Mouse (Mus musculus): Measurements from ENCODE around the gene Sox12. TPM values are rescaled to one million over a fixed set of nuclear protein-coding genes. Genes with fewer than 3 reads are reported as not detected.
"Not testable (repeated sequence)": the region's sequence is repeated elsewhere in the genome, so short reads cannot be mapped to it uniquely, and the experiment has no call there.

Sox12 gene
- 1.2 and 1.5 TPM in 2 replicates for polyA plus RNA-seq (2015; fragmentation: Nextera tagmentation; extraction: Ambion mirVana)

DNA sequence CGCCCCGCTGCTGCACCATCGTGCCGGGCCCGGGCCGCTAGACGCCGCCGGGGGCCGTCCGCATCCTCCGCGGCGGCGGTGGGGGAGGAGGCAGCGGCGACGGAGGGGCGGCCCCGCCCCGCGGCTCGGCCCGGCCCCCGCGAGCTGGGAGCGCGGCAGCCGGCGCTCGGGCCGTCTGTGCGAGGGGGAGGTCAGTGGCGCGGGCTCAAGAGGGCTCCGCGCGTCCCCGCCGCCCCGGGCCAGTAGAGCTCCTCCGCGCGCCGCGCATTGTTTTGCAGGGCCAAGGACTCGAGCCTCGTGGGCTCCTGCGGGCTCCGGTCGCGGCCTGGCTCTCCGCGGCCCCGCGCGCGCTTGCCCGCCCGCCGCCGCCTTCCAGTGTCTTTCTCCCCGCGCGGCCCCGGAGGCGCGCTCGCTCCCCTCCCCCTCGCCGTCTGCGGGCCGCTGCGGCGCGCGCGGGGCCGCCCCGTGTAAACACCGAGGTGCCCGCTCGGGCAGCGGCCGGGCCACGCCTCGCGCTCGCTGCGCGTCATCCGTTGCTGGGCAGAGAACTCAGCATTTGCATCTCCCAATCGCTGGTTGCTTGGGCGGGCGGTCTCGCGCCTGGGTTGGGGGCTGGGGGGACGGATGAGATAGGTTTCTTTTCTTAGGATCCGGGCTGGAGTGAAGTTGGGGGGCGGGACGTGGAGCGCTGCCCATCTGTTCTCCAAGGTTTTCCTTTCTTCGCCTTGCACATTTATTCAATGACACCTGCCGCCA lies at the start of gene Sox12:
Sox12 (minus strand) TSS at position 384 of the 756 bp plus-strand sequence.
- peak; percentile 63 for ATAC-seq (ENCODE audit: insufficient read depth)
- Histone ChIP-seq H3K27ac (replicated peaks) (peak within 1 kb of the TSS; percentile 94), H3K4me2 (peak within 1 kb of the TSS; percentile 100), H3K4me3 (replicated peaks) (peak within 1 kb of the TSS; percentile 83), H3K36me3 (replicated peaks) (no peaks in the 10 kb centered on the region), H3K9me3 (replicated peaks) (no peaks in the 10 kb centered on the region), H3K27me3 (no peaks in the 10 kb centered on the region; the same call in 1 of the 2 replicates), H3K4me1 (replicated peaks) (peaks cover 58% of the 10 kb centered on the region), H3K9ac (peak within 1 kb of the TSS; percentile 76)
- WGBS (ENCODE audit: insufficient replicate concordance): under 1% methylated on average over 85 of the region's 104 CpGs

DNA sequence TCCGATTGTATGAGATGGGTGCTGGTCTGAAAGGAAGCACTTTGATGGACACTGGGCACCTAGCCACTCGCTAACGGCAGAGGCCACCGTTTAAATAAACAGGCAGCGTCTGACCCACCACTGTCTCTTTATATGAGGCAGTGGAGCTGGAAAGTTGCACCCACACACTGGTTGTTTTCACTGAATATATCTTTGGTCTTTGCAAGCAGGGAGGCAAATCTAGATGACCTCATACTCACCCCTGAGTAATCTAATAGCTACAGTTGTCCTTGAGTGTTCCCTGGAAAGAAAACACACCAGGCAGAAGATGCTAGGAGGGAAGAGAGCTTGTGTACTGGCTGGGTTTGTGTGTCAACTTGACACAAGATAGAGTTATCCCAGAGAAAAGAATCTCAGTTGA lies 49.6 kb upstream of the Sox12 start:
- no peak for ATAC-seq (ENCODE audit: insufficient read depth)
- H3K27ac ChIP-seq (replicated peaks): no peak overlapping the region
- no peak overlapping the region for H3K4me3 ChIP-seq (replicated peaks)
- WGBS (ENCODE audit: insufficient replicate concordance): 56% methylated on average over 5 of the region's 5 CpGs
- no peak overlapping the region for H3K9ac ChIP-seq
- 0 out of 2 replicates have a peak, but pooled peaks cover 3% of the 10 kb centered on the region for H3K27me3 ChIP-seq
- no peaks in the 10 kb centered on the region for H3K36me3 ChIP-seq (replicated peaks)
- no peak overlapping the region for H3K4me2 ChIP-seq
- H3K4me1 ChIP-seq (replicated peaks): 0 out of 2 replicates have a peak, but pooled peaks cover 2% of the 10 kb centered on the region
- H3K9me3 ChIP-seq (replicated peaks): no peaks in the 10 kb centered on the region

DNA sequence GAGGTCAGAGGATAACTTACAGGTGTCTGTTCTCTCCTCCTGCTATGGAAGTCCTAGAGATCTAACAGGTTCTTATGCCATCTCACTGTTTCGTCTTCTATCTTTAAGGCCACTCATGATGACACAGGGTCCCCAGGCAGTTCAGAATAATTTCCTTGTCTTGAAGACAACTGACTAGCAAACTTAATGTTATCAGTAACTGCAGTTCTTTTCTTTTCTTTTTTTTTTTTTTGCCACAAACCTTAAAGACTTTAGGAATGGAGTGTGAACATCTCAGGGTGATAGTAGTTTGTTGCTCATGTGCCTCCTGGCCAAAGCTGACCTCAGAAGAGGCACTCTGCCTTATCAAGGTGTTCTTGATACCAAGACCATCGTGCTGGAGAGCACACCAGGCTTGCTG lies 48.8 kb upstream of the Sox12 start:
- no peak; the same call in 1 of the 2 replicates for ATAC-seq (ENCODE audit: insufficient read depth)
- Histone ChIP-seq H3K4me3 (replicated peaks) (no peak overlapping the region), H3K4me1 (replicated peaks) (0 out of 2 replicates have a peak, but pooled peaks cover 2% of the 10 kb centered on the region), H3K9ac (no peak overlapping the region), H3K9me3 (replicated peaks) (no peaks in the 10 kb centered on the region), H3K27me3 (no peaks in the 10 kb centered on the region), H3K27ac (replicated peaks) (no peak overlapping the region), H3K4me2 (no peak overlapping the region), H3K36me3 (replicated peaks) (no peaks in the 10 kb centered on the region)
- WGBS (ENCODE audit: insufficient replicate concordance): 9% methylated on average over 2 of the region's 2 CpGs

DNA sequence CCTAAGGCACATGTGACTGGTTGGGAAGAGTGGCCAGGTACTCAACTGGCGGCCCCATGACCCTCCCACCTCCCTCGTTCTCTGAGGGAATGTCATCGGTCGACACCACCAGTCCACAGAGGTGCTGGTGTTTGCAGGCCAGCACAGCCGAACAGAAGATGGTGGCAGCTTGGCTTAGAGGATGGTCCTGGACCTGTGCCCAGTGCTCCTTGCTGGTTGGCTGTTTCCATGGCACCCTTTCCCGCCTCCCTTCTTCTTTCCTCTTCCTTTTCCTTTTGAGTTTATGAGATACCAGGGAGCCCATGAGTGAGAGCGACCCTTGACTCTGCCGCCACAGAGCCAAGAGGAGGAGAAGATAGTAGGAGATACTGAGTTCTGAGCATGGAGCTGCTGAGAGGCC lies 45.4 kb upstream of the Sox12 start:
- Histone ChIP-seq H3K27me3 (no peaks in the 10 kb centered on the region), H3K4me2 (no peak overlapping the region), H3K4me1 (replicated peaks) (0 out of 2 replicates have a peak, but pooled peaks cover 2% of the 10 kb centered on the region), H3K27ac (replicated peaks) (no peak overlapping the region), H3K4me3 (replicated peaks) (no peak overlapping the region), H3K36me3 (replicated peaks) (no peaks in the 10 kb centered on the region), H3K9ac (no peak overlapping the region), H3K9me3 (replicated peaks) (no peaks in the 10 kb centered on the region)
- no peak for ATAC-seq (ENCODE audit: insufficient read depth)
- 76% methylated on average over 8 of the region's 8 CpGs for WGBS (ENCODE audit: insufficient replicate concordance)

DNA sequence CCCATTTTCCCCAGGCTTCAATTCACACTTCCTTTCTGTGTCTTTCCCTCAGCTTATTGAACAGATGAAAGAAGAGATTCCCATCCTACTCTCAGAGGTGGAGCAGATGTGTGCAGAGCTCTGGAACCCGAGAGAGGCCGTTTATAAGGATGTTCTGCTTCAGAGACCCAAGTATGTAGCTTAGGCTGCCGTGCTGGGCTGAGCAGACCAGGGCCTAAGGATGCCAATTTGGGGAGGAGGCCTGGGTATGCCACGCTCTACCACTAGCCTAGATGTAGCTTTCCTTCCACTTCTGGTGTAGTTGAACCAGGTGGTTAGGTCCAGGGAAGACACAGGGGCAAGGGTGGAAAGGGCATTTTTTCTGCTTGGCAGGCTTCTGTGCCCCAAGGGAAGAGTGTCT lies 44.5 kb upstream of the Sox12 start:
- Histone ChIP-seq H3K36me3 (replicated peaks) (no peaks in the 10 kb centered on the region), H3K9me3 (replicated peaks) (no peaks in the 10 kb centered on the region), H3K4me2 (no peak overlapping the region), H3K27ac (replicated peaks) (no peak overlapping the region), H3K27me3 (no peaks in the 10 kb centered on the region), H3K4me1 (replicated peaks) (peaks cover 6% of the 10 kb centered on the region), H3K9ac (no peak overlapping the region), H3K4me3 (replicated peaks) (no peak overlapping the region)
- 68% methylated on average over 4 of the region's 4 CpGs for WGBS (ENCODE audit: insufficient replicate concordance)
- ATAC-seq (ENCODE audit: insufficient read depth): no peak

DNA sequence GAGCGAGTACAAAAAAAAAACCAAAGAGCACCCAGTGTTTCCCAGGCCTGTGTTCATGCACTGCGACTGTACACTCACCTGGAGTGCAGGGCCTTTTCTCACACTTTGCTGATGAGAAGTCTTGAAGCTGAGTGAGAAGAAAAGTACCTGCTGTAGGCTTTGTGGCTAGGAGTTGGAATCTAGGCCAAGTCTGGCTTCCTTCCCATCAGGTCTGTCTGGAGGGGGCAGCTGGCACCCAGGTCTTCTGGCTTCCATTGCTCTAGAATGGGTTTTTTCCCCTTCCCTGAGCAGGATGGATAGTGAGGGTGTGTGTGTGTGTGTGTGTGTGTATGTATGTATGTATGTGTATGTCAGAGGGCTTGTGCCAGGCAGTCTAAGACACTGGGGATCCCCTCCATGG lies 42.0 kb upstream of the Sox12 start:
- no peak for ATAC-seq (ENCODE audit: insufficient read depth)
- Histone ChIP-seq H3K4me2 (no peak overlapping the region), H3K9ac (no peak overlapping the region), H3K4me1 (replicated peaks) (peaks cover 9% of the 10 kb centered on the region), H3K36me3 (replicated peaks) (no peaks in the 10 kb centered on the region), H3K27ac (replicated peaks) (no peak overlapping the region), H3K27me3 (no peaks in the 10 kb centered on the region), H3K4me3 (replicated peaks) (no peak overlapping the region), H3K9me3 (replicated peaks) (no peaks in the 10 kb centered on the region)
- WGBS (ENCODE audit: insufficient replicate concordance): 66% methylated on average over 2 of the region's 2 CpGs

DNA sequence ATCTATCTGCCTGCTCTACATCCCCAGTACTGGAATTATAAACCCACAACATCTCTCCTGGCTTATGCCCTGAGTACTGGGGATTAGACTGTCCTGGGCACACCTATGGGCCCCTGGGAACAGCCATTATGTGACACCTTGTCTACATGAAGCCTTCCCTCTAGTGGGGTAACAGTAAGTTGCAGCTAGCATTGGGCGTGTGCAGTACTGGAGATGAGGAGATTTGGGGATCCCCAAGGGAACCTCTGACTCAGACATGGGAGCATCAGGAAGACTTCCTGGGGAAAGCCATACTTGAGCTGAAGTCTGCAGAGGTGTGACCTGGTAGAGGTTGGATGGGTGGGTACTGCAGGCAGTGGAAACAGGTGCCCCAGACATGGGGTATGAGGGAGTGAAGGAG lies 41.1 kb upstream of the Sox12 start:
- Histone ChIP-seq H3K27me3 (no peaks in the 10 kb centered on the region), H3K9ac (no peak overlapping the region), H3K4me1 (replicated peaks) (peaks cover 9% of the 10 kb centered on the region), H3K27ac (replicated peaks) (no peak overlapping the region), H3K4me2 (no peak overlapping the region), H3K4me3 (replicated peaks) (no peak overlapping the region), H3K36me3 (replicated peaks) (no peaks in the 10 kb centered on the region), H3K9me3 (replicated peaks) (no peaks in the 10 kb centered on the region)
- WGBS (ENCODE audit: insufficient replicate concordance): 59% methylated on average over 1 of the region's 1 CpGs
- ATAC-seq (ENCODE audit: insufficient read depth): no peak

DNA sequence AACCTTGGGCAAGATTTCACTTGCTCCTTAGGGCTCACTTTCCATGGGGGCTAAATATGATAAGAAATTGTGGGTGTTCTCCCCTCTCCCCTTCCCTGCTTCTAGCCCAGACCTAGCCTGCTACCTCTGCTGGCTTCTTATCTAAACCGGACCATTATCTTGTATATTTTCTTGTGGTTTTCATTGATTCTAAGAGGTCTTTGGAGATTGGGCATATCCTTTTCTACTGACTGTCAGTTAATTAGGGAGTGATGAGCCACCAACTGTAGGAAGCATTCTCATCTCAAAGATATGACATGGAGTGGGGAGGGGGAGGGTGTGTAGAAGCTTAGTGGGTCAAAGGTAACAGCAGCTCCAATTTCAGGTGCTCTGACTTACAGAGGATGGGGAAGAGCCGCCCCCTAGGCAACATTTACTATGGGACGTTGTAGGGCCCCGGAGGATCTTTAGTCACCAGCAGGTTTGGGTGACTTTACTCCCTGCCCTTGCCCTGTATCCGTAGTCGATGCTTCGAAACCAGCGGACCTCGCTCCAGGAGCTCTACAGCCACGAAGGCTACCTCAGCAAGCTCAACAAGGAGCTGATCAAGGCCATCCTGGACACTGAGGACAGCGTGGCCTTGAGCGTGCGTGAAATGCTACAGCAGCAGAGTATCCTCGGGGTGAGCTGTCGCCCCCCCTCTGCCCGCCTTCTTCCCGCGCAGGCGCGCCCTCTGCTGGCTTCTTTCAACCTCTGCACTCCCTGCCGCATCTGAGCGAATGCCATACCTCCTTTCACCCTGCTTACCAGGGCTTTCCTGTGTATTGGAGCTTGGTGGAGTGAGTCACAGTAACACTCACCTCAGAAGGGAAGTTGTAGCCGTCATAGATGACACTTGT lies 39.4 kb upstream of the Sox12 start:
- Histone ChIP-seq H3K4me1 (replicated peaks) (peaks cover 9% of the 10 kb centered on the region), H3K9ac (0 out of 2 replicates have a peak overlapping the region, but pooled peaks have one; percentile 32)
- peak; percentile 60; the same call in 1 of the 2 replicates for ATAC-seq (ENCODE audit: insufficient read depth)

DNA sequence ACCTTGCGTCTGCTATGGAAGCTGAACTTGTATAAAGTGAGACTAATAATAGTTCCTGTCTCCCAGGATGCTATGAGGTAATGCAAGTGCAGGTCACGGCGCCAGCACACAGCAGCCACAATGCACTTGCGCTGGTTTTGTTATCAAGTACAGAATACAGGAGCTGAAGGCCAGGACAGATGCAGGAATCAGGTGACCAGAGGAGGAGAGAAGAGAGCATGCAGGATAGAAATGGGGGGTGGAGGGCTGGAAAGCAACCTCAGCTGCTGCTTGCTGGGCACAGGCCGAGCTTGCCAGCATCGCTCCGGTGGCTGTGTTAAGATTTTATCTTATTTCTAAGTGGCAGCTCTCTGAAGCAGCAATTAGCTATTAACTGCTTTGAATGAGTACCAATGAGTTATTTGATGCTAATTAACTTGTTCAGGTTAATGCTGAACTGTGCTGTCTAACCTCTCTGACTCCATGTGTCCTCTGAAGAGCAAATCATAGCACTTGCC lies 38.6 kb upstream of the Sox12 start:
- Histone ChIP-seq H3K36me3 (replicated peaks) (no peaks in the 10 kb centered on the region), H3K4me2 (no peak overlapping the region), H3K4me3 (replicated peaks) (no peak overlapping the region), H3K27ac (replicated peaks) (no peak overlapping the region), H3K27me3 (no peaks in the 10 kb centered on the region), H3K9me3 (replicated peaks) (no peaks in the 10 kb centered on the region), H3K4me1 (replicated peaks) (peaks cover 9% of the 10 kb centered on the region), H3K9ac (no peak overlapping the region)
- ATAC-seq (ENCODE audit: insufficient read depth): no peak
- 49% methylated on average over 7 of the region's 7 CpGs for WGBS (ENCODE audit: insufficient replicate concordance)

More for the DNA sequence above, 39.4 kb upstream of the Sox12 start:
- no peaks in the 10 kb centered on the region for H3K9me3 ChIP-seq (replicated peaks)
- no peaks in the 10 kb centered on the region for H3K27me3 ChIP-seq
- H3K4me3 ChIP-seq (replicated peaks): peak overlapping the region; percentile 46
- no peak overlapping the region for H3K27ac ChIP-seq (replicated peaks)
- 2% methylated on average over 23 of the region's 23 CpGs for WGBS (ENCODE audit: insufficient replicate concordance)
- no peaks in the 10 kb centered on the region for H3K36me3 ChIP-seq (replicated peaks)
- peak overlapping the region; percentile 77 for H3K4me2 ChIP-seq

DNA sequence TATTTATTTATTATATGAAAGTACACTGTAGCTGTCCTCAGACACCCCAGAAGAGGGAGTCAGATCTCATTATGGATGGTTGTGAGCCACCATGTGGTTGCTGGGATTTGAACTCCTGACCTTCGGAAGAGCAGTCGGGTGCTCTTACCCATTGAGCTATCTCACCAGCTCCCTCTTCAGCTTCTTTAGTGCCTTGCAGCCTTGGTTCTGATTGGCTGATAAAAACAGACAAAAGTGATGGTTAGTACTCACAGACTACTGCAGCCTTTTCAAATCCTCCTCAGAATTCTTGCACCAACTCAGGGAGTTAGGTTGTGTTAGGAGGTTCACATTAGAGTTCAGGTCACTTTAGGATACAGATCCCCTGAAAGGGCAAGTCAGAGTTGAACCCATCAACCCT lies 30.6 kb upstream of the Sox12 start:
- not testable (repeated sequence) for H3K9ac ChIP-seq; ATAC-seq (ENCODE audit: insufficient read depth); H3K4me1 ChIP-seq (replicated peaks); H3K27me3 ChIP-seq; H3K9me3 ChIP-seq (replicated peaks); H3K27ac ChIP-seq (replicated peaks); H3K4me2 ChIP-seq; H3K4me3 ChIP-seq (replicated peaks); H3K36me3 ChIP-seq (replicated peaks)
- 72% methylated on average over 2 of the region's 2 CpGs for WGBS (ENCODE audit: insufficient replicate concordance)

DNA sequence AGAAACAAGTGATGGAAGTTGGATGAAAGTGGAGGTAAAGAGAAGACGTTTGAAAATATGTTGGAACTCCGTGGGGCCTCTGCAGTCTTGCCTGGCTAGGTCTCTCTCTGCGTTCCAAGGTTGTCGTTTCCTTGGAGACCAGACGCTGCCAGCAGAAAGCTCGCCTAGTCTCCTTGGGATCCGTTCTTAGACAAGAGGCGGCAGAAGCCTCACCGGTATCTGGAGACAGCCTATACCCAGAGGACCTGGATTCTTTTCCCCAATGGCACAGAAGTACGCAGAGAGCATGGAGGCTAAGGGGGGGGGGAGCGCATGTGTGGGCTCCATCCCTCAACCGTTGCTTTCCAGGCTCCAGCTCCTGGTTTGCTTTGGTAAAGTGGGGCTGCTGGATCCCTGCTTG lies 29.6 kb upstream of the Sox12 start:
- ATAC-seq (ENCODE audit: insufficient read depth): no peak
- Histone ChIP-seq H3K4me2 (no peak overlapping the region), H3K27me3 (no peaks in the 10 kb centered on the region), H3K4me3 (replicated peaks) (no peak overlapping the region), H3K4me1 (replicated peaks) (no peaks in the 10 kb centered on the region), H3K9me3 (replicated peaks) (no peaks in the 10 kb centered on the region), H3K9ac (no peak overlapping the region), H3K36me3 (replicated peaks) (no peaks in the 10 kb centered on the region), H3K27ac (replicated peaks) (no peak overlapping the region)
- WGBS (ENCODE audit: insufficient replicate concordance): 31% methylated on average over 12 of the region's 12 CpGs
